Mouse (Mus musculus): ENCODE measurements at regions not wholly inside any gene's neighbourhood (a gene's known extent, or its start where the extent isn't known, plus 50 kb on each side); places are given as distances from the start of the nearest gene placed in this dataset.

DNA sequence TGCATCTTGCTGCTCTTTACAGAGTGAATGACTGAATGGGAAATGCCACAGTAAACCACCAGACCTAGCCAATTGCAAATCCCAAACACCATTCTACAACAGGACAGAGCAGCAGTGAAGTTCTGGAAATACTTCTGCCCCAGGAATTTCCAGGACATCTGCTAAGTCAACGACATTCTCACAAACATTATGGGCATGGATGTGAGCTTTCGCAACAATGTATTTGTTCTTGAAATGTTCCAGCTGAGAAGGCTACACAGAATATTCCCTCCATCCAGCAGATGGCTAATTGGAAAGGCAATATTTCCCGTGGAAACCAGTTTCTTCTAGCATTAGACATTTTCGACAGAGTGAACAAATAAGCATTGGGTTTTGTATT lies 509.0 kb downstream of the Olfm4 start:
- no peak for TF ChIP-seq CTCF (conservative IDR thresholded peaks at IDR 0.05; ENCODE audit: low read length)
- TF ChIP-seq POU5F1 (IDR thresholded peaks at IDR 0.05; ENCODE audit: borderline replicate concordance, low read length) = no peak
